Mouse (Mus musculus) kidney, embryonic 16.5 days (tissue): ENCODE data around the gene Fam78a. TPM values are rescaled to one million over a fixed set of nuclear protein-coding genes. Genes with fewer than 3 reads are reported as not detected.
A peak's percentile ranks its signal among the peaks of the same experiment; 100 is the strongest.

Experiments
- ATAC-seq: fragments of 200-750 bp; cut with Nextera tagmentation; 2 replicates; pipeline ENCODE4 v1.8.0; 2017; ENCODE audit warnings: moderate TSS enrichment; ENCODE audit not compliant: low FRiP score, low TSS enrichment
- H3K27ac ChIP-seq: fragments of 300-500 bp; sonication (generic); 2 replicates; pipeline ENCODE4 v1.5.1; 2014; ENCODE audit warnings: low read length
- H3K27me3 ChIP-seq: fragments of 300-500 bp; sonication (generic); 2 replicates; pipeline ENCODE4 v1.6.1; 2014; ENCODE audit warnings: low read length, control low read depth, mixed read lengths; ENCODE audit not compliant: insufficient read depth
- H3K36me3 ChIP-seq: fragments of 300-500 bp; sonication (generic); 2 replicates; pipeline ENCODE4 v1.6.1; 2014; ENCODE audit warnings: low read length, control low read depth, mixed read lengths; ENCODE audit not compliant: insufficient read depth
- H3K4me1 ChIP-seq: fragments of 300-500 bp; sonication (generic); 2 replicates; pipeline ENCODE4 v1.6.1; 2014; ENCODE audit warnings: low read length, control low read depth, mixed read lengths; ENCODE audit not compliant: insufficient read depth
- H3K4me2 ChIP-seq: fragments of 300-500 bp; sonication (generic); replicated peaks from 2 replicates; pipeline ENCODE4 v1.6.1; 2014; ENCODE audit warnings: low read depth, low read length
- H3K4me3 ChIP-seq: fragments of 300-500 bp; sonication (generic); 2 replicates; pipeline ENCODE4 v1.5.1; 2014; ENCODE audit warnings: mild to moderate bottlenecking, low read length
- H3K9ac ChIP-seq: fragments of 300-500 bp; sonication (generic); replicated peaks from 2 replicates; pipeline ENCODE4 v1.6.1; 2014; ENCODE audit warnings: low read length
- H3K9me3 ChIP-seq: fragments of 300-500 bp; sonication (generic); 2 replicates; pipeline ENCODE4 v1.6.1; 2016; ENCODE audit warnings: low read length, control low read depth
- WGBS: fragments of 180-500 bp; shearing (Covaris S2); extraction: QIAGEN DNeasy Blood & Tissue Kit; methylation state at CpG from one replicate; pipeline ENCODE4 v1.1.7; 2014; 5-methylcytosine and 5-hydroxymethylcytosine counted together
- polyA plus RNA-seq: library from polyadenylated mRNA; unstranded; fragments of >200 nt; fragmentation: Nextera tagmentation; extraction: Ambion mirVana; gene quantifications from 2 replicates; pipeline ENCODE4 v1.2.1, GENCODE M21; 2015

Fam78a gene
- polyA plus RNA-seq, 1 experiment from 2014 or later: 1.8 TPM

DNA sequence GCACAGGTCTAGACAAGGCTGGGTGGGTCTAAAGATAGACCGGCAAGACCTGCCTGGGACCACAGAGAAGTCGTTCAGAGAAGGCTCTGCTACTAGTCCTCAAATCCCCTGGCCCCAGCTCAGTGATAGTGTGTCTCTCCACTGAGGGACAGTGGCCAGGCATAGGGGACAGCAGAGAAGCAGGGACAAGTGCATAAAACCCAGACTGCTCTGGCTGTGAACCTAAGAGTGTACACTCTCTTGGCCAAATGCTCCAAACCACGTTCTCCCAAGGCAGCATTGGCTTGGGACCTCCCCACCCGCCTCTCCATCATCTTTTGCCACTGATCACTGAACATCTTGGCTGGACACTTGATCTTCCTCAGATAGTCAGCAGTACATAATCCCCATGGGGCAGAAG, 2.9 kb upstream of the Fam78a start:
- Histone ChIP-seq H3K27ac (no peak overlapping the region), H3K9me3 (no peaks in the 10 kb centered on the region), H3K4me2 (no peak overlapping the region), H3K4me3 (no peak overlapping the region), H3K9ac (no peak overlapping the region), H3K27me3 (peaks cover 50% of the 10 kb centered on the region), H3K36me3 (no peaks in the 10 kb centered on the region), H3K4me1 (peaks cover 26% of the 10 kb centered on the region)
- 55% methylated on average over 4 of the region's 4 CpGs for WGBS
- no peak for ATAC-seq

DNA sequence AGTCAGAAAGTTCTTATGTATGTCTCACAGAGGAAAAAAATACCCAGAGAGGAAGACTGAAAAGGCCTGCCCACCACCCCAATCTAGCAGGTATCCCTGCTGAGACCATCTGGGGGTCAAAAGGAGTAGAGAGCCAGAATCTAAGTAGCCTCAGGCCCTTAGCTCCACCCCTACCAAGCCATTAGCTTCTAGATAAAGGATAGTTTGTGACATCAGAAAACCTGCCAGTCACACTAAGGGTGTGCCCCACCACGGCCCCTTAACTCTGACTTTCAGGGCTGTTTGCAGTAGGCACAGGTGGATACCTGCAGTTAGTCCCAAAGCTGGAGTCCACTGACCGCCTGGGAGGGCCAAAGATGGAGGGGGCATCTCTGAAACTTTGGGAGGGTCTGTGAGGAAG, 574 bp upstream of the Fam78a start:
- Histone ChIP-seq H3K4me3 (no peak overlapping the region), H3K4me1 (peaks cover 26% of the 10 kb centered on the region), H3K4me2 (no peak overlapping the region), H3K9ac (no peak overlapping the region), H3K9me3 (no peaks in the 10 kb centered on the region), H3K27ac (no peak overlapping the region), H3K27me3 (peaks cover 63% of the 10 kb centered on the region), H3K36me3 (no peaks in the 10 kb centered on the region)
- no peak for ATAC-seq
- 58% methylated on average over 2 of the region's 2 CpGs for WGBS

DNA sequence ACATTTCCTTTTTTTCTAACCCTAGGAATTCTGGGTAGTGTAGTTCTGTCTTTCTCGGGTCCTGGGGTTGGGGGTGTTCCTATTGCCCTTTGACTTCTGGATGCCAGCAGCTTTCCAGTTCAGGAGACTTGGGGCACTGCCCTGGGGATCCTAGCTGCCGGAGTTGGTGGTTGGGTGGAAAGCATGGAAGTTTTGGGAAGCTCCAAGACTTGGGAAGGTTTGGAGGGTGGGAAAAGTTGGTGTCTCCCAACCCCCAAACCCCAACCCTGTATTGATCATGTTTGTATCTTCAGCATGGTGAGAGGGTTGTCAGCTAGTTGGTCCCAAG, 179 bp upstream of the Fam78a start:
- peak overlapping the region; percentile 72 for H3K4me3 ChIP-seq
- H3K9ac ChIP-seq: no peak overlapping the region; the same call in 1 of the 2 replicates
- ATAC-seq: no peak
- no peak overlapping the region for H3K27ac ChIP-seq
- H3K9me3 ChIP-seq: no peaks in the 10 kb centered on the region
- H3K4me1 ChIP-seq: peaks cover 26% of the 10 kb centered on the region
- peak overlapping the region; percentile 98 for H3K4me2 ChIP-seq
- 20% methylated on average over 2 of the region's 2 CpGs for WGBS
- H3K27me3 ChIP-seq: peaks cover 63% of the 10 kb centered on the region
- H3K36me3 ChIP-seq: no peaks in the 10 kb centered on the region

DNA sequence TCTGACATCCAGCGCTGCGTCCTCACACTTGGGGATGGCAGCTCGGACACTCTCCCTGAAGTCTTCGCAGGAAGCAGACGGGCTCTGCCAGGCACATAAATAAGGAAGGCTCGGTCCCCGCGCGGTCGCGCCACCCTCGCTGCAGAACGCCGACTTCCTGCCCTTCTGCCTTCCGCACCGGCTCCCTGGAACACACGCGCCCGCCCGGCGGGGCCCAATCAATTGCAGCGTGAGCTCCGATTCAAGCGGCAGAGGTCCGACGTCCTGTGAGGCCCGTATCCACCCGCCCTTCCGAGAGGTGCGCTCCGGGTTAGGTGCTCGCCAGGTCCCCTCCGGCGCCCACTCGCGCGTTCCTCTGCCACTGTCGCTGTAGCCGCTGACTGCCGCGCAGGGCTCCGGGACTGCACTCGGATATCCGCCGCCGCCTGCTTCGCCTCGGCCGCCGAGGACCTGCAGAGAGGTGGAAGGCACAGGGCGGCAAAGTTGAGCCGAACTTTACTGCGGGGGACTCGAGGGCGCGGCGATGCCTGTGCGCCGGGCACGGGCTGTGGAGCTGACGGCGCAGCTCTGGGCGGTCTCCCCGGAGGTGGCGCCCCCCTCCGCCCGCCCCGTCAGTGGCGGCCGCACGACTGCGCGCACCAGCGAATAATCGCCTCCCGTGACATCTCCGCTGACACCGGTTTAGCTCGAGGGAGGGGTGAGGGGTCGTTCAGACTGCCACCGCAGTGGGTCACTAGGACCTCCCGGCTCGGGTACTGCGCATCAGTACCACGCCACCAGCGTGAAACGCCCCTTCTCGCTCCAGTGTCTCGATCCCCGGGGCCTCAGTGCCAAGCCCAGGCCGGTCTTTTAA, 1.3 kb downstream of the Fam78a start:
- Histone ChIP-seq H3K4me2 (peak overlapping the region; percentile 98), H3K36me3 (no peaks in the 10 kb centered on the region), H3K4me3 (peak overlapping the region; percentile 72), H3K27ac (no peak overlapping the region), H3K9me3 (no peaks in the 10 kb centered on the region), H3K9ac (peak overlapping the region; percentile 4; the same call in 1 of the 2 replicates), H3K4me1 (peaks cover 18% of the 10 kb centered on the region), H3K27me3 (peaks cover 56% of the 10 kb centered on the region)
- under 1% methylated on average over 84 of the region's 91 CpGs for WGBS
- peak; percentile 33; the same call in 1 of the 2 replicates for ATAC-seq

- H3K4me3 ChIP-seq: peak overlapping the region; percentile 72
- no peaks in the 10 kb centered on the region for H3K36me3 ChIP-seq
- H3K9ac ChIP-seq: no peak overlapping the region
- H3K9me3 ChIP-seq: no peaks in the 10 kb centered on the region
- ATAC-seq: no peak
- H3K27me3 ChIP-seq: peaks cover 45% of the 10 kb centered on the region
- H3K27ac ChIP-seq: no peak overlapping the region
- WGBS: 17% methylated on average over 2 of the region's 2 CpGs
- H3K4me2 ChIP-seq: peak overlapping the region; percentile 98
- H3K4me1 ChIP-seq: peaks cover 16% of the 10 kb centered on the region
These were observed 2.4 kb downstream of the Fam78a start for GRCm38 (mm10) chr2:32082229-32082628.

DNA sequence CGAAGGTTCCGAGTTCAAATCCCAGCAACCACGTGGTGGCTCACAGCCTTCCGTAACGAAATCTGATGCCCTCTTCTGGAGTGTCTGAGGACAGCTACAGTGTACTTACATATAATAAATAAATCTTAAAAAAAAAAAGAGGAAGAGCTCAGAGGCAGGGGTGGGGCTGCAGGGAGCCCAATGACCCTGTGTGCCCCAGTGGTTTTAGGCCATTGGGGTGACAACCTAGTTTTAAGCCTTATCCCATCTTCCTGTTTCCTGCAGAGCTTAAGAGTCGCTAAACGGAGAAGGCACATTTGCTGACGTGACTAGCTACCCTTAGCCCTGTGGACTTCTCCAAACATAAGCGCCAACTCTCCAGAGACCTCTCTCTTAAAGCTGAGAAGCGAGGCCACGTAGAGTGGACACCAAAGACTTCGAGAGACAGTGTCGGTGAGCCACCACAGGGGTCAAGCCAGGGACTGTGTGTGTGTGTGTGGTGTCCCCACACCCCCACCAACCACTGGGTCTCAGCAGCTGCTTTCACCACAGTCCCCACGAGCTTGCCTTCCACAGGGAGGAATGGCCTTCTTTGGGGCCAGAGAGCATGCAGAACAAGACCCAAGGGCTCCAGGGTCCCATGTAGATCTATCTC, 3.2 kb downstream of the Fam78a start:
- Histone ChIP-seq H3K4me1 (peaks cover 16% of the 10 kb centered on the region), H3K9me3 (no peaks in the 10 kb centered on the region), H3K9ac (no peak overlapping the region), H3K4me2 (peak overlapping the region; percentile 98), H3K36me3 (no peaks in the 10 kb centered on the region), H3K27me3 (peaks cover 36% of the 10 kb centered on the region), H3K4me3 (peak overlapping the region; percentile 72; the same call in 1 of the 2 replicates), H3K27ac (no peak overlapping the region)
- 73% methylated on average over 14 of the region's 14 CpGs for WGBS
- ATAC-seq: no peak

GRCm38 (mm10) chr2:32080681-32081080, 4.0 kb downstream of the Fam78a start:
- H3K9ac ChIP-seq: no peak overlapping the region
- no peak overlapping the region for H3K27ac ChIP-seq
- H3K4me2 ChIP-seq: no peak overlapping the region
- no peak overlapping the region for H3K4me3 ChIP-seq
- H3K36me3 ChIP-seq: no peaks in the 10 kb centered on the region
- peaks cover 29% of the 10 kb centered on the region for H3K27me3 ChIP-seq
- no peak for ATAC-seq
- H3K9me3 ChIP-seq: no peaks in the 10 kb centered on the region
- WGBS: 85% methylated on average over 3 of the region's 3 CpGs
- H3K4me1 ChIP-seq: peaks cover 16% of the 10 kb centered on the region

GRCm38 (mm10) chr2:32079191-32079725, 5.4 kb downstream of the Fam78a start:
- WGBS: 81% methylated on average over 14 of the region's 14 CpGs
- no peaks in the 10 kb centered on the region for H3K36me3 ChIP-seq
- H3K4me1 ChIP-seq: peaks cover 14% of the 10 kb centered on the region
- no peak for ATAC-seq
- peaks cover 27% of the 10 kb centered on the region for H3K27me3 ChIP-seq
- H3K9ac ChIP-seq: no peak overlapping the region
- no peak overlapping the region for H3K4me2 ChIP-seq
- H3K27ac ChIP-seq: peak overlapping the region; percentile 42; the same call in 1 of the 2 replicates
- H3K4me3 ChIP-seq: no peak overlapping the region
- H3K9me3 ChIP-seq: no peaks in the 10 kb centered on the region

- no peak overlapping the region for H3K4me3 ChIP-seq
- H3K27ac ChIP-seq: peak overlapping the region; percentile 46
- H3K4me2 ChIP-seq: no peak overlapping the region
- H3K4me1 ChIP-seq: peaks cover 6% of the 10 kb centered on the region
- no peaks in the 10 kb centered on the region for H3K9me3 ChIP-seq
- H3K36me3 ChIP-seq: no peaks in the 10 kb centered on the region
- no peak; the same call in 1 of the 2 replicates for ATAC-seq
- H3K27me3 ChIP-seq: peaks cover 20% of the 10 kb centered on the region
- 40% methylated on average over 8 of the region's 8 CpGs for WGBS
- 0 out of 2 replicates have a peak overlapping the region, but pooled peaks have one; percentile 7 for H3K9ac ChIP-seq
These were observed 6.1 kb downstream of the Fam78a start for GRCm38 (mm10) chr2:32078522-32078921.

DNA sequence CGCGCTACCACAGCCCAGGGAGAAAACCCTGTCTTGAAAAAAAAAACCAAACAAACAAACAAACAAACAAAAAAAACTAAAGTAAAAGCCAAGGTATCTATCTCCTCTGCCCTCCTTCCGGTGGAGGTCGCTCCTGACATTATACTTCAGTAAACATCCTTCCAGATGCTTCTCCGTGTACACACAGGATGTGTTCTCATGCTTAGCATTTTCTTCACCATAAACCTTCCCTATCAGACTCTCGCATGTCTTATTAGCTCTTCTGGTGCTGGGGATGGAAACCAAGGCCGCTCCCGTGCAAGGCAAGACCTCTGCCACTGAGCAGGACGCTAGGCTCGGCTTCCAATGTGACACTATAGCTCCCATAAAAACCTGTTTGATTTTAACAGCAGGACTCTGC, 6.9 kb downstream of the Fam78a start:
- no peak for ATAC-seq
- Histone ChIP-seq H3K27me3 (peaks cover 15% of the 10 kb centered on the region), H3K4me1 (no peaks in the 10 kb centered on the region), H3K4me3 (no peak overlapping the region), H3K27ac (peak overlapping the region; percentile 46), H3K9ac (no peak overlapping the region), H3K9me3 (no peaks in the 10 kb centered on the region), H3K4me2 (no peak overlapping the region), H3K36me3 (no peaks in the 10 kb centered on the region)
- 77% methylated on average over 10 of the region's 10 CpGs for WGBS
